In the genomic region with DNA sequence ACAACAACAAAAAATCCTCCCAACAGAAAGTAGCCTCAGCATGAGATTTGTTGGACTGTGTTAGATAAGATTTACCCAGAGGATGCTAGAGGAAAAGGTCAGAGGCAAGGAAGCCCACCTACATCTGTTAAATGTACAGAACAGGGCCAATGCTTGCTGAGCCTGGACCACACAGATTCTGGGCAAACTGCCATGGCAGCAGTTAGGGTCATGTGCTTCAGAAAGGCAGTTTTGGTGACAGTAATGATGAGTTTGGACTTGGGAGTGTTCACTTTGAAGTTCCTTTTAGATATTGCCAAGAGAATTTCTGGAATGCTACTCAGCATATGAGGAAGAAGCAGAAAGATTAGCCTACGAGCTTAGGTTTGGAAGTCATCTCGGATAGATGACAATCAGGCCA, we compare ENCODE assay signal across 20 mouse cellular contexts.
DNase-seq lines count a peak whose midpoint lies in the region; ATAC-seq and TF ChIP-seq lines count a peak whose summit lies in the region.
"Had no signal": no experiment of that assay in that cellular context is flagged by ENCODE, and none has a peak within 500 bp of the region (broad histone marks: within the 10 kb centered on the region; RNA-seq: fewer than 3 reads in every experiment).

No protein-coding gene starts in this region.

- ATAC-seq in cerebellum, adult (ENCODE audit: insufficient number of reproducible peaks, low FRiP score, low TSS enrichment), result no peak; the same call in 1 of the 2 replicates
- ATAC-seq: activated CD4-positive, CD25-positive, alpha-beta regulatory T cell, adult 4 months; CD4-positive, CD25-positive, alpha-beta regulatory T cell, adult 4 months had no signal

- TF ChIP-seq CTCF in left cerebral cortex, adult 2 months (IDR thresholded peaks at IDR 0.05), result no peak

- intact Hi-C loops in left cerebral cortex, postnatal 4 days (cut with DNase I), result no loop called here
- intact Hi-C loops in left cerebral cortex, adult 2 months (cut with DNase I), result no loop called here
- intact Hi-C loops in left cerebral cortex, postnatal 25 days (cut with DNase I), result no loop called here

- no peak overlapping the region for H3K27ac ChIP-seq in left cerebral cortex, adult 2 months
- H3K27ac ChIP-seq: forebrain, embryonic 10.5 days; heart, embryonic 10.5 days; hindbrain, embryonic 12.5 days; limb, embryonic 15.5 days; liver, embryonic 15.5 days; midbrain, embryonic 12.5 days; neural tube, embryonic 12.5 days; stomach, postnatal 0 days had no signal

- H3K4me3 ChIP-seq in left cerebral cortex, adult 2 months, result no peak overlapping the region
- H3K4me3 ChIP-seq: forebrain, embryonic 10.5 days; heart, embryonic 10.5 days; hindbrain, embryonic 12.5 days; limb, embryonic 15.5 days; liver, embryonic 15.5 days; midbrain, embryonic 12.5 days; neural tube, embryonic 12.5 days had no signal

- DNase-seq in cerebellum, adult 11 months, result peak; percentile 30
- peak; percentile 69 for DNase-seq in left cerebral cortex, postnatal 4 days
- DNase-seq in left cerebral cortex, adult 18-20 months (ENCODE audit: low spot score in 2 of 2), result no peak
- DNase-seq in brain, adult 2 months (ENCODE audit: low read depth, low spot score), result peak; percentile 59
- DNase-seq in cerebellum, postnatal 14 days, result peak; percentile 69 to 73
- DNase-seq in left cerebral cortex, adult 2 months (ENCODE audit: extremely low spot score in 1 of 2, low spot score in 2 of 2), result no peak
- no peak for DNase-seq in left cerebral cortex, postnatal 25 days (ENCODE audit: low spot score in 2 of 2)
- DNase-seq: adrenal gland, postnatal 14 days; right cerebral cortex, adult 18-20 months had no signal

Comparison
In these comparisons a context has a peak if more than half of its experiments do, and no peak if none do; other contexts are left out.
1. DNase-seq: peak in cerebellum, adult 11 months (single experiment), left cerebral cortex, postnatal 4 days (single experiment), brain, adult 2 months (single experiment) and cerebellum, postnatal 14 days (2 of 2); none in left cerebral cortex, adult 18-20 months (0 of 2), left cerebral cortex, adult 2 months (0 of 2) and left cerebral cortex, postnatal 25 days (0 of 2).